Mouse (Mus musculus) urinary bladder, postnatal 10 days (tissue): ENCODE measurements around the gene Rras2.

Source experiments
- DNase-seq: peaks from one replicate; pipeline ENCODE4 v3.0.0; 2022; ENCODE audit warnings: low spot score

Gene Rras2

DNA sequence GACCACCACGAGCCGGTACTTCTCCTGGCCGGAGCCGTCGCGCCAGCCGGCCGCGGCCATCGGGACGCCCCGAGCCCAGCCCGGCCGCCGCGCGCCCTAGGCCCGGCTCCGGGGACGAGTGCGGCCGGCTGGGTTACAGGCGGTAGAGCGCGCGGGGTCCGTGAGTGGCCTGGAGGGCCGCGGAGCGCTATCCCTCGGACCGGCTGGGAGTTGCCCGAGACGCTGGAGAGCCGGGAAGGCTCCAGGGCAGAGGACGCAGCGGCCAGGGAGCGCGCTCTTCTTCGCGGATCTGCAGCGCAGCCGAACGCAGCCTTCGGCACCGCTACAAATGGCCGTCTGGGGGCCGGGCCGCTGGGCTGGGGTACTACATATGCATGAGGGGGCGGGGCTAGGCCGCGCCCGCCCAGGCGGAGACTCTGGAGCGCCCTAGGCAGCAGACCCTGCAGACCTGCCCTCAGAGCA lies at the start of gene Rras2:
TSS of gene Rras2 (minus strand) at position 338 of the 462 bp plus-strand sequence.
- peak; percentile 47 for DNase-seq

DNA sequence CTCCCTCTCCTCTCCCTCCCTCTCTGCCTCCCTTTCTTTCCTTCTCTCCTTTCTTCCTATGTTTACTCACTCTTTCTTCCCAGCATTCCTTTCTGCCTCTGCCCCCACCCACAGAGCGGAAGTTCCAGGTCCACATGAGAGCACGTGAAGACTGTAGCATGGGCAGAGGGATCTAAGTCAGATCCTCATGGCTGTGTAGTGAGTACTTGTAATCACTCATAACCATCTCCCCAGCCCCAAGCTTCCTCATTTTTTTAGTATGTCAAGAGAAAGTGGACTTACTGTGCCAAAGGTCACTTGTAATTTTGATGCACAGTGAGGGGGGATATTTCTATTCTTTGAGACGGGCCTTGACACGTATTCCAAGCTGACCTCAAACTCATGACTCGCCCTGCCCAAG lies 45.4 kb upstream of the Rras2 start:
- no peak for DNase-seq

DNA sequence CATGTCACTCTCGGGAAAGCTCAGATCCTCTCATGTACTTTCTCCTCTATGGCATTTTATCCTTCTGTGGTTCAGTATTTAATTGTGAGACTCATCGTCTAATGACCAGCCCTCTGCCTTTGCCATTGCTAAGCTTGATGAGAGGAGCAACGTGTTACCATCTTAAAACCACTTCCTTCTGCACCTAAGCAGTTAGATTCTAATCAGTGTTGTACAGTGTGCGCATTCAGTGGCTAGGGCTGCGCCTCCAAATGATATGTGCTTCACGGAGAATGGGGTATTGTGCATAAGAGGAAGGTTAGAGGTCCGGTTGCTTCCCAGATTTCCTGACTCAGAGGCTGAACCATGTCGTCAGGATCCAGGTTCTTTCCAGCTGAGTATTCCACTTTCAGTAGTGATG lies 43.5 kb upstream of the Rras2 start:
- no peak for DNase-seq

DNA sequence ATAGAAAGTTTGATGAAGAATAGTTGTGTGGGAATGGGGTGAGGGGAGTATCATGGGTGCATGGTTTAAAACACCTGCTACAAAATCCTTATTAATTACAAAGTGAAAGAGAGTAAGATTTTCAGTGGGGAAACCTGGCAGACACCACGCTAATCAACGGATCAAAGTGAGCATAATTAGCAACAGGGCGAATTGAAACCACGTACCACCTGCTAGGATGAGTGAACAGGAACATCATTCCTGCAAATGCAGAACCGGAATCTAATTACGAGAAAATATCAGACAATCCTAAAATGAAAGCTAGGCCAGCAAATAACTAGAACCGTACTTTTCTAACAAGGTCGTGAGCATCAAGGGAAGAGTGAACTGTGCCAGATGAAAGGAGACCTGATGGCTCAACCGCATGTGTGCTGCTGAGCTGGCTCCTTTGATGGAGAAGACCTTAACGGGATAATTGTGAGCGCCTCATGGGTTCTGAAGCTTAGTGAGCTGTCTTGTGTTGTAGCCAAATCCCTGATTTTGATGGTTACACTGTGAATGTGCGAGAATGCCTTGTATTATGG lies 40.2 kb upstream of the Rras2 start:
- DNase-seq = no peak

DNA sequence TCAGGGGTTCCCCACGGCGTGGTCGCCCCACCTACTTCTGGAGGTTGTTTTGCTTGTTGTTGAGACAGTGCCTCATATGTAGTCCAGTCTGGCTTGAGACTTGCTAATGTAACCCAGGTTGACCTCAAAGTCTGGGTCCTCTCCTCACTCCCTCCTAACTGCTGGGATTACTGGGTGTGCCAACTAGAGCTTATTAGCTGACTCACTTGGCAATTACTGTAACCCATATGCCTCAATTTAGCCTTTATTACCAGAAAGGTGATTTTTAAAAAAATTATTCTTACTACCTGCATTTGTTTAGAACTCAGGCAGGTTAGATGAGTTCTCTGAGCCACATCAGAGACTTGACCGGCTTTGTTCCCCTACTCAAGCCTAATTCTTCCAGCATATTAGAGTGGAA lies 38.8 kb upstream of the Rras2 start:
- DNase-seq = no peak

DNA sequence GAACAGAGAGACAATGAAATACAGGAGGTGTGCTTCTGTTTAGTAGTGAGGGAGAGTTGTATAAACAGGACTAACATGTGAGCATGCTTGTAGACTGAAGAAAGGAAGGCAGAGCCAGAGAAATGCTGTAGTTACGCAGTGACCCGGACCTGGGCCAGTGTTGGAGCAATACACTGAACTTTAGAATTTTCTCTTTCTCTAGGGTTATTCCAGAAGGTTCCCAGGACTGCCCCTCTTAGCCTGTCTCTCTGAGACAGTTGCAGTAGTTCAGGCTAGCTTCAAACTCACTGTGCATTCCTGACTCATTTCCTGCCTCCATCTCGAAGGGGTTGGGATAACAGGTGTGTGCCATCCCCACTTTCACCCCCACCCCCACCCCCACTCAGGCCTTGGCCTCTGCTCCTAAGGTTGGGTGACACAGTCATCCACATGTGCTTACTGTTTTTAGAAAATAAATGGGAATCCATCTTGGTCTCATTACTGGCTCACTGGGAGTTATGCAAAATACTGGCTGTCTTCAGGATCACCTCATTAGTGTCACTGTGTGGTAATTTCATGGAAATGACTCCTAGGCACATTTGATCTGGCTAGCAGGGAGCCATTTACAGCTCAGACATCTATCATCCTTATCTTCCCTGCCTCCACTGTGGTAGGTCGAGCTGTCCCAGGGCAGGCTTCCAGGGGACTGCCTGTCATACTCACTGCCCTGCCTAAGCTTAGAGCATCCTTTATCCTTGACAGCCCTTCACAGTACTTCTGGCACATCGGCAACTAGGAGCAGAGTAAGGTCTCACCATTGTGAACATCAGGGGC lies 37.7 kb upstream of the Rras2 start:
- DNase-seq = no peak

DNA sequence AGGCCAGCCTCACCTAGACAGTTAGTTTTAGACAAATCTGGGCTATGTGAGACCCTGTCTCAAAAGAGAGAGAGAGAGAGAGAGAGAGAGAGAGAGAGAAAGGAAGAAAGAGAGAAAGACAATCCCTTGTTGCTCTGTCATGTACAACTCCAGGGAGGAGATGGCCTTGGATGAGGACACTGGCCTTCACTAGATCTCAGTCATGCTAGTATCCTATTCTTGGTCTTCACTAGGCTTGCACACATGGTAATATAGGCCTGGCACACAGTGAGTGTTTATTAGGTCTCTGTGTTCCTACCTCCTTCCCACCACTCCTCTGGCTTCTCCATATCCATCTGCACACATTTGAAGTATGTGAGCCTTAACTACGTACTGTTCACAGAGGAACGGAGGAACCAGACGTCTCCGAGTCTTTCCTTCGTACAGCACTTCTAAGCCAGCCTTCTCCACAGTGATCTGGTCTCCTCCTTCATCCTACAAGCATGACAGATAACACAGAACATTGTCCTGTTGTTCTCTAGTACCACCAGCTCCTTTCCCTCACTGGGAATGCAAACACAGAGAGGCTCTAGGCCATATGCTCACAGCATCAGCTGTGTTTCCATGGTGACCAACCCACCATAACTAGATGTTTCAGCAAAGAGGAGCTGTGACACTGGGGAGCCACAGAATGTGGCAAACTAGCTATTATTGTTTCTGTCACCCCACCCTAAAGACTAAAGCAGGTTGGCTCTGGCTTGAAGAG lies 33.6 kb upstream of the Rras2 start:
- no peak for DNase-seq

DNA sequence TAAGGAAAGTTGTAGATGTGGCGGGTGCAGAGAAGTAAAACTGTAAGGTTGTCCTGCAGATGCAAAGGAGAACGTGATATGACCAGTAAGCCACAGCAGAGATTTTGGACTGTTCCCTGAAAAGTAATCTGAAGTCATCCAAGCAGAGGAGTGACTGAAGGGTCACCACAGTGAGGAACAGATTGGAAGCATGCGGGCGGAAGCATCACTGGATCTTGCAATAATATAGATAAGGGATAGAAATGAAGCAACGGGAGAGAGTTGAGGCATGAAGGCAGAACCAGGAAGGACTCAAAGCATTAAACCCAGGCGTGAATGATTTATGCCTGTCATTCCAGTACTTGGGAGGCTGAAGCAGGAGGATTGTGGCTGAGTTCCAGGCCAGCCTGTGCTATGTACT lies 32.0 kb upstream of the Rras2 start:
- DNase-seq = no peak

DNA sequence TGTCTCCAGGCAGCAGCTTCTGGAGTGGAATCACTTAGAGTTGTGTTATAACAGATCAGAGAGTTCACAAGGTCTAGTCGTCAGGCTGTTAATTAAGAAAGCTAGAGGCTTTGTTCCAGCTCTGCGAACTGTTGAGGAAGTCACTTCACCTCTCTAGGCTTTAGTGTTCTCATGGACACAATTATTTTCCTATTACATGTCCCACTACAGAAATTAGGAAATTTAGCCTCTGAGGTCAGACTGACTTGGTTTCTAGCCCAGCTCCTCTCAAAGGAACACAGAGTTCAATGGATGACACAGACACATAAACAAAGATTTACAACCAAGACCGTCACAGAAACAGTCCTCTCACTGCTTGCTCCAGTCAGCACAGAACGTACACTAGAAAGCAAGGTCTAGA lies 31.6 kb upstream of the Rras2 start:
- no peak for DNase-seq

DNA sequence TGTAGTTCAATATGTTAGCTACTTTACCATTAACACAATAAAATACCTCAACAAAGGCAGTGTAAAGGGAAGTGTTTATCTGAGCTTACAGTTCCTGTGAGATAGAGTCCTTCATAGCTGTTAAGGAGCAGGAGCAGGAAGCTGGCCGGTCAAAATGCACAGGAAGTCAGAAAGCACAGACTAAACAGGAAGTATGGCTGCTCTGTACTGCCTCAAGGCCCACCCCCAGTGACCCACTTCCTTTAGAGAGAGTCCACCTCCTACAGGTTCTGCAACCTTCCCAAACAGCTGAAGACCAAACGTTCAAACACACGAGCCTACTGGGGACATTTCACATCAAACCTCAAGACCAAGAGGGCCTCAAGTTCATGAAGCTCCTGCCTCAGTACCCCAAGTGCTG lies 28.3 kb upstream of the Rras2 start:
- no peak for DNase-seq

DNA sequence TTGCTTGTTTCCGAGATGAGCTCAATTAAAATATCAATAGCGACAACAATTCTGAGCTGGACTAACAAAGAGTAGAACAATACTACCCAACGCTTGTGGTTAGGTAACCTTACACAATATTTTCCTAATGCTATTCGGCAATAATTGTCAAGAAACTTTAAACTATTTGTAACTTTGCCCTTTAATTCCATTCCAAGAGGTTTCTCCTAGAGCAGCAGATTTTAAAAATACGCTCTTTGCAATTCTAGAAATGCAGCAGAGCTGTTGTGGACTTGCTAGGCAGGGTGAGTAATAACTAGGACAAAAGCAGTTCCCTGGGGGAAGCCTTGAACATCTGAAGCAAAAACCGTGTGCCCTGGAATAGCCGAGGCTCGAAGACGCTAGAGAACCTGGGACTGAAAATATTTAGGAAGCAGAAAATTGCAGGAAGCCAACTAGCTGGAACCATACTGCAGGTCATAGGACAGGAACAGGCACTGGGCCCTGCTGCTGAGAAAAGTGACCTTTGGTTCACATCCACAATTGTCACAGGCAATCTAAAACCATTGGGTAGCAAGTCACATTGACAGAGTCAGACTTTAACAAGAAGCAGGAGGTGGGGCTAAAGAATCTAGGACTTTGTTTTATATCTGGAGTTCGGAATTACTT lies 24.7 kb upstream of the Rras2 start:
- no peak for DNase-seq

DNA sequence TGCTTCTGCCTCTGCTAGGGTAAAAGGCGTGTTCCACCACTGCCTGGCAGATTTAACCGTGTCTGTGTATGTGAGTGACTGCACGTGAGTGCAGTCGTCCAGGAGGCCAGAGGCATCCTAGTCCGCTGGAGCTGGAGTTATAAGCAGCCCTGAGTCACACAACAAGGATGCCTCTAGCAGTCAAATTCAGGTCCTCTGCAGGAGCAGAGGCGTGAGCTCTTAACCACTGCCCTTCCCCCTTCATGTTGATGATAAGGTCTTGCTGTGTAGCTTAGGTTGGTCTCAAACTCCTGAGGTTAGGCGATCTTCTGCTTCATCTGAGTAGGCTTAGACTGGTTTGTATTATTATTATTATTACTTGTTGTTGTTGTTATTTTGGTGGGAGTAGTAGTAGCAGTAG lies 22.4 kb upstream of the Rras2 start:
- no peak for DNase-seq

DNA sequence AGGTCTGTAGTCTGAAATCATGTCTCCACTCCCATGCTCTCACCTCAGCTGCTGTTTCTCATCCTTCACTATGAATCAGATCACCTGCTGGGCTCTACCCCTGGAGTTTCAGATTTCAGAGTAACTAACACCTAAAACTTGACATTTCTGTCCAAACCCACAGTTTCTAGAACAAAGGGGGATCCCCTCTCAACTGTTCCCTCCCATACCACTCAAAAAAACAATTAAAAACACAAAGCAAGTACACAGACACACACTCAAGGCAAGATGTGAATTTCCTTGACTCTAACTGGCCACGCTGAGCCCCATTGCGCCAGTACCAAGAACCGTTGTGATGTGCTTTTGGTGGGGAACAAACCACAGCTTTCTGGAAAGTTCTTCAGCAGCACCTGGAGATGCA lies 21.8 kb upstream of the Rras2 start:
- DNase-seq = no peak

DNA sequence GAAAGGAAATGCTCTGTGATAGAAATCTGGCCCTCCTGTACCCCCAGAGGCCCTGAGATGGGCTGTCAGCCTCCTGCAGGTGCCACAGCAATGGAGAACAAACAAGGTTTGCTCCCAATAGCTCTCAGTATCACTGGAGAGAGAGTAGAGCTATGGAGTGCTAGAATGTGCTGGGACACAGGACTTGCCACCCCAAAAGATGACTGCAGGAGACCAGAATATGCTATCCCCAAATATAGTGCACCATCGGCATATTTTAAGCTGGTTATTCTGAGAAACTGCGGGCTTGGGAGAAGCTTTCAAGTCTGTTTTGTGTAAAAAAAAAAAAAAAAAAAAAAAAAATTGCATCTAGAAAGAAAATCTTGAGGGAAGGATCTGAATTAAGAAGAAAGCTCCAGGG lies 20.7 kb upstream of the Rras2 start:
- DNase-seq = no peak

DNA sequence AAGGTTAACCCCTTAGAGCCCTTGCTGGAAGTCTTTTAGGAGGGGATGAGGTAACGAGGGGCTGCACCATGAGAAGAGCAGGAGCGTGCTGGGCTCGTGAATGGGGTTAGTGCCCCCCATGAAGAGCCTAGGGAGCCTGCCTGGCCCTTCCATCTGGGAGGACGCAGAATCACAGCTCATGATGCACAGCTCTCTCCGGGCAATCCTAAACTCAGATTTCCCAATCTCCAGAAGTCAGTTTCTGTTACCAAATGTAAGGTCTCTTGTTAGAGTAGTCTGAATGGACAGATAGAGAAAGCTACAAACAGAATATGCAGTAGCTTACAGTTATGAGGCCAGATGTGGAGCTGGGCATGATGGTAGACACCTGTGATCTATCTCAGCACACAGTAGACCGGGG lies 17.6 kb upstream of the Rras2 start:
- no peak for DNase-seq

DNA sequence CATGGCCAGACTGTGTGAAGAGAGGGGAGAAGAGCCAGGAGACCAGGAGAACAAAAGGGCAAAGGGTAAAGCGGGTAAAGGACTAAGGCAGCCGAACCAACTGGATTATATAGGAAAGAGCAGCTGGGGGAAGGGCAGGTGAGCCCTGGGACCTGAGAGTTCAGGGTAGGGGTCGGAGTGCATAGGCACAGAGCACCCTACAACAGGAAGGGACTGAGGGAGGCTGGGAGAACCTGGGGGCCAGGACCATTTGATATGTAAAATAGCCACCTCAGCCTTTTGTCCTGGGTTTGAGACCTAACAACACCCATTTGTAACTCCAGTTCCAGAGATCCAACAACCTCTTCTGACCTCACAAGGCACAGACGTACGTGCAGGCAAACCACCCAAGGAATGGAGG lies 16.4 kb upstream of the Rras2 start:
- DNase-seq = no peak

DNA sequence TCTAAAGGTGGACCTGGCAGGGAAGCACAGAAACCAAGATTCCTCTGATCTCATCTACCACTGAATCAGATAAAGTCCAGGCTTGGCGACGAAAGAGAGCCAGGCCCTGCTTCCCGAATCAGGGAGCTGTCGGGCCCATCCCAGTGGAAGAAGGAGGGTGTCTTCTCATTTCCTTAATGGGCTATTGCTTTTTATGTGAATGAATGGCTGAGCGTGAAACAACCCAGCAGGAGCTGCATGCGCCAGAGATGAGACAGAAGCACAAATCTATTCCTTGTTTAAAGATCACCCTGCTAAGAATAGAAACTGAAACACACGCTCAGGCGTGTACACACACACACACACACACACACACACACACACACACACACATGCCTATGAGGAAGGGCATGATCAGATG lies 14.7 kb upstream of the Rras2 start:
- DNase-seq = no peak

DNA sequence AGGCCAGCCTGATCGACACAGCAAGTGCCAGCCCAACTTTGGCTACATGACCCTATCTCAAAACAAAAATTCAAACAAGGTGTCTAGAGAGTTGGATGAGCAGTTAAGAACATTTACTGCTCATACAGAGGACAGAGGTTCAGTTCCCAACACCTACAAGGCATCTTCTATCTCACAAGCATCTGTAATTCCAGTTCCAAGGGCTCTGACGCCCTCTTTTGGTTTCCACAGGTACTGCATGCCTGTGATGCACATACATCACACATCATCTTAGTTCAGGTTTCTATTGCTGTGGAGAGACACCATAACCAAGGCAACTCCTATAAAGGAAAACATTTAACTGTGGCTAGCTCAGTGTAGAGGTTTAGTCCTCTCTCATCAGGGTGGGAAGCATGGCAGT lies 11.7 kb upstream of the Rras2 start:
- DNase-seq = no peak

DNA sequence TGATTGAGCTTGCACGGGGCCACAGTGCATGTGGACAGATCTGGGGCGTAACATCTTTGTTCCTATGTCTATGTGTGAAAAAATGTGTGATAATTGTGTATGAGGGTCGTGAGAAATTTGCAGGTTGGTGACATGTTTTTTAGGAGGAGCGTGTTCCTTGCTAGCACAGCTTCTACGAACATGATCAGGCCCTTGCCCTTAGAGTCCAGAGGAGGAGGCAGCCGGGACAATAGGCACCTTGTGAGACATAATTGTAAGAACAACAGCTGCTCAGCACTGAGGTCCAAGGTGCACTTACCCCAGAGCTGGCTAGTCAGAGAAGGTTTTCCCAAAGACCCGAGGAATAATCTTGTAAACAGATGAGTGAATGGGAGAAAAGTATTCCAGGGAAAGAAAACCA lies 599 bp upstream of the Rras2 start:
- DNase-seq = no peak

DNA sequence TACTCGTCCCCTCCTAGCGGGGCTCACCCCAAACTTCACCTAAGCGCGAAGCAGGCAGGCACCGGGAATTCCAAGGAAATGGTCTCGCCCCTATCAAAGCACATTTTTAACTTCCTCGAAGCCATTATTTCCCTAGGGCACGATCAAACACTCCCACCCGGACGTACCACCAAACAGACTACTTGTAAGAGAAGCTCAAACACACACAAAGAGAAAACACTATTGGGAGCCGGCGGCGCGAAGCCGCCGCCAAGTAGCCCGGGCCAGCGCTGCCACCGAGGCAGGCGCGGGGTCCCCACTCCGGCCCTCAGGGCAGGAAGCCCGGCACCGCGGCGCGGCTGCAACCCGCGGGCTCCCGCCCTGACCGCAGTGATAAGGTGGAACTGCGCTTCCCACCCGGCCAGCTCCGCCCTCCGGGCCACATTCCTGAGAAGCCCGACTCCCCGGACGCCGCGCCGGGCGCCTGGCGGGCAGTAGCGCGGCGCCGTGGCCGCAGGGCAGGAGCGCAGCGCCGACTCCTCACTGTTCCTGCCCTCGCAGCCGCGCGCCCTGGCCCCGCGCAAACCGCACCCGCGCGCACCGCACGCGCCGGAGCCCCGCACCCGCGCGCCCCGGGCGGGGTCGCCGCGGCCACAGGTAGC lies 750 bp downstream of the Rras2 start:
- peak; percentile 26 for DNase-seq

DNA sequence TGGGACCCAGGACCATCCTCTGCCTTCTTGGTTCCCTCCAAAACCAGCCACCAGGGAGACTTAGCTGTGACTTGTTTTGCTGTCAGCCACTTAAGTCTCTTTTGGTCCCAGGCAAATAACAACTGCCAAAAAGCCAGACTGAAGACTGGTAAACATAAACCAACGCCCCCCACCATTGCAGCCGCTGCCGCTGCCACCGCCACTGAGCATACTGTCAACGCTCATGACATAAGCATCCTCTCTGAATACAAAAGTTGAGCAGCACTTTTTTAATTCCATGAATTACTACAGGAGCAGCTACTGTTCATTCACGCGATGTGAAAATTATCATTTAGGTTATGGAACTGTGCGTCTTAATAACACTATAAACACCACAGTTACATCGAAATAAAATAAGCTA lies 1.6 kb downstream of the Rras2 start:
- DNase-seq = no peak

DNA sequence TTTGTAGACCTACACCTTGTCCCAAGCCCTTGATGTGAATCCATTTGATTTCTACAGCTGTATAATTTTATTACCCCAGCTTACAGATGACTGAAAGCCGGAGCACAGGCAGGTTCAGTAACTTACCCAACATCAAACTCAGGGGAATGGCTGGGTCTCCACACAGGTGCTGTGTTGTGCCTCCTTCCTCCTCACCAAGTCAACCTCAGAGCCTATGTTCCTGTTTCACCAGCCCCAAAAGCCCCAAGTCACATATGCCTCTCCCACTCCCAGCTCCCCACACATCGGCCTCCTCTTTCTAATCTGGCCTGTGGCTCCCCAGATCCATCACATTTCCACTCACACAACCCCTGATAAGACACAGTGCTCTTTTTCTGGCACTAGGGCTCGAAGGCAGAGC lies 2.6 kb downstream of the Rras2 start:
- DNase-seq = no peak
